Mouse (Mus musculus): ENCODE measurements around the gene Ifi211. TPM values are rescaled to one million over a fixed set of nuclear protein-coding genes. Genes with fewer than 3 reads are reported as not detected.
"Not testable (repeated sequence)": the region's sequence is repeated elsewhere in the genome, so short reads cannot be mapped to it uniquely, and the experiment has no call there.

Ifi211 gene
- polyA plus RNA-seq, 1 experiment from 2014 or later, result 0.19 TPM

GRCm38 (mm10) chr1:173887026-173887787 lies 25.6 kb downstream of the Ifi211 start:
- not testable (repeated sequence) for H3K27ac ChIP-seq (ENCODE audit: low read depth, low read length); H3K4me3 ChIP-seq (ENCODE audit: low read depth, low read length); ATAC-seq (ENCODE audit: low FRiP score); H3K4me1 ChIP-seq (ENCODE audit: control insufficient read depth, insufficient read depth, low read length); H3K36me3 ChIP-seq (ENCODE audit: control insufficient read depth, insufficient read depth, low read length); H3K27me3 ChIP-seq (ENCODE audit: control insufficient read depth, insufficient read depth, low read length); H3K4me2 ChIP-seq; H3K9me3 ChIP-seq (ENCODE audit: control insufficient read depth, low read length); H3K9ac ChIP-seq (ENCODE audit: low read length); DNase-seq (ENCODE audit: low spot score, missing footprints)
- no CpG with 5 or more reads among the region's 2 CpGs for WGBS

DNA sequence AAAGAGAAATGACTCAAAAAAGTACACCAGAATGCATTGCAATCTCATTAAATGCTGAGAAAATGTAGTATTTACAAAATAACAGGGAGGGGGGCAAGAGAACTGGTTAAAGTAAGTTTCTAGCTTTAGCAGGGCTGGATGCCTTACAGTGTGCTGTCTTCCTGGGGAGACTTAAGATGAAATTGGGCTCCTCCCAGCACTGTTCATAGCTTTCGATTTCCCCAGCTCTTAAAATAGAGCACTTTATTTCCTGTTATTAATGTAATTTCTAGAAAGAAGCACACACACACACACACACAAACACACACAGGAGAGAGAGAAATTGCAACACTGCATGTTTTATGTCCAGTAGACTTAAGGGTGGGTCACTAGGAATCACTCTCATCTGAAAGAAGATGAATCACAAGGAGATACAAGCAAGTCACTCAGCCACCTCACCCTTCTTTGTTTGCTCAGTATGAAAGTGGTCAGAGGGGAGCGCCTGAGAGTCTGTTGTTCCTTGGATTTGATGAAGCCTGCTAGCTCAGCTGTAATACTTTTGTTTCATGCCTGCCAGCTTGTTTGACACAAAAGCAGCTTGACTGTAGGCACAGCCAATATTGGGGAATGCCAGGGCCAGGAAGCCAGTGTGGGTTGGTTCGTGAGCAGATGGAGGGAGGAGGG lies 32.7 kb downstream of the Ifi211 start:
- not testable (repeated sequence) for H3K4me1 ChIP-seq (ENCODE audit: control insufficient read depth, insufficient read depth, low read length); H3K9ac ChIP-seq (ENCODE audit: low read length); H3K4me3 ChIP-seq (ENCODE audit: low read depth, low read length); ATAC-seq (ENCODE audit: low FRiP score); H3K9me3 ChIP-seq (ENCODE audit: control insufficient read depth, low read length); H3K4me2 ChIP-seq; H3K27ac ChIP-seq (ENCODE audit: low read depth, low read length); H3K36me3 ChIP-seq (ENCODE audit: control insufficient read depth, insufficient read depth, low read length); H3K27me3 ChIP-seq (ENCODE audit: control insufficient read depth, insufficient read depth, low read length); DNase-seq (ENCODE audit: low spot score, missing footprints)
- 59% methylated on average over 3 of the region's 3 CpGs for WGBS

- not testable (repeated sequence) for H3K27ac ChIP-seq (ENCODE audit: low read depth, low read length); ATAC-seq (ENCODE audit: low FRiP score); H3K36me3 ChIP-seq (ENCODE audit: control insufficient read depth, insufficient read depth, low read length); H3K4me1 ChIP-seq (ENCODE audit: control insufficient read depth, insufficient read depth, low read length); H3K27me3 ChIP-seq (ENCODE audit: control insufficient read depth, insufficient read depth, low read length); H3K9me3 ChIP-seq (ENCODE audit: control insufficient read depth, low read length); H3K9ac ChIP-seq (ENCODE audit: low read length); DNase-seq (ENCODE audit: low spot score, missing footprints); H3K4me2 ChIP-seq; H3K4me3 ChIP-seq (ENCODE audit: low read depth, low read length)
- WGBS, result 85% methylated on average over 5 of the region's 5 CpGs
These were observed 33.4 kb downstream of the Ifi211 start for GRCm38 (mm10) chr1:173879225-173879987.

DNA sequence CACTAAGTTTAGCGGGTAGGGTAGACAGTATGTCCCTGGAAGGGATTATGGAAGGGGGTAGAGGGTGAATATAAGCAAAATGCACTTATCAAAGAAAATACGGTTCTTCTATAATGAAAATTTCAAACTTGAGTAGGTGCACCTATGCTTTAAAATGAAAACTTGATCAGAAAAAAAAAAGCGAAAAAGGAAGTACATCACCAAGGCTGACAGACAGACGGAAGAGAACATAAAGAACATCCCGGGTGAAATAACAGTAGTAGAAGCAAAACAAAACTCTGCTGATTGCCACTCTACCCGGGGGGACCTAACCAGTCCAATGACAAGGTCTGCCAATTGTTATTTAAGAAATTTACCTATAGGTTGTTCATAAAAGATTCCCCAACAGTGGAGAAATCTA lies 34.6 kb downstream of the Ifi211 start:
- 90% methylated on average over 6 of the region's 6 CpGs for WGBS
- not testable (repeated sequence) for H3K27ac ChIP-seq (ENCODE audit: low read depth, low read length); DNase-seq (ENCODE audit: low spot score, missing footprints); H3K4me1 ChIP-seq (ENCODE audit: control insufficient read depth, insufficient read depth, low read length); H3K9me3 ChIP-seq (ENCODE audit: control insufficient read depth, low read length); ATAC-seq (ENCODE audit: low FRiP score); H3K36me3 ChIP-seq (ENCODE audit: control insufficient read depth, insufficient read depth, low read length); H3K4me2 ChIP-seq; H3K4me3 ChIP-seq (ENCODE audit: low read depth, low read length); H3K27me3 ChIP-seq (ENCODE audit: control insufficient read depth, insufficient read depth, low read length); H3K9ac ChIP-seq (ENCODE audit: low read length)

DNA sequence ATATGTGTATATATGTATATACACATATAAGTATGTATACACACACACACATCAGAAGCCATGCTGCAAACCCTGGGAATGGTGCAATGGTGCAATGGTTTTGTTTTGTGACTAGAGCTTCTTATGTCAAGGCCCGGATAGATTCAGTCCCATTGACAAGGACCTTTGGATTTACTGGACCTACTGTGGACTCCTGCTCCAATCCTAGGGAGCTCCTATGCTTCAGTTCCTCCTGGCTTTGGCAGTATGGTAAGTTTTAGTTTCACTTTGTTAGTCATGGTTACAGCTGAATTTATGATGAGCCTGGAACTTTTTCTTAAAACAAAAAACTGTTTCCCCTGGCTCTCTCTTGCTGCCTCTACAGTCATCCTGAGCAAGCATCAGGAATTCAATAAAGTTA lies 35.7 kb downstream of the Ifi211 start:
- not testable (repeated sequence) for H3K9ac ChIP-seq (ENCODE audit: low read length); H3K27me3 ChIP-seq (ENCODE audit: control insufficient read depth, insufficient read depth, low read length); ATAC-seq (ENCODE audit: low FRiP score); H3K4me2 ChIP-seq; H3K9me3 ChIP-seq (ENCODE audit: control insufficient read depth, low read length); DNase-seq (ENCODE audit: low spot score, missing footprints); H3K4me3 ChIP-seq (ENCODE audit: low read depth, low read length); H3K4me1 ChIP-seq (ENCODE audit: control insufficient read depth, insufficient read depth, low read length); H3K27ac ChIP-seq (ENCODE audit: low read depth, low read length); H3K36me3 ChIP-seq (ENCODE audit: control insufficient read depth, insufficient read depth, low read length)
- WGBS, result 71% methylated on average over 1 of the region's 1 CpGs

GRCm38 (mm10) chr1:173868586-173868985 lies 44.3 kb downstream of the Ifi211 start:
- not testable (repeated sequence) for H3K4me1 ChIP-seq (ENCODE audit: control insufficient read depth, insufficient read depth, low read length); H3K4me3 ChIP-seq (ENCODE audit: low read depth, low read length); H3K36me3 ChIP-seq (ENCODE audit: control insufficient read depth, insufficient read depth, low read length); H3K9ac ChIP-seq (ENCODE audit: low read length); ATAC-seq (ENCODE audit: low FRiP score); H3K27ac ChIP-seq (ENCODE audit: low read depth, low read length); H3K9me3 ChIP-seq (ENCODE audit: control insufficient read depth, low read length); H3K4me2 ChIP-seq; H3K27me3 ChIP-seq (ENCODE audit: control insufficient read depth, insufficient read depth, low read length); DNase-seq (ENCODE audit: low spot score, missing footprints)
- WGBS, result 81% methylated on average over 1 of the region's 1 CpGs

- Histone ChIP-seq H3K9ac (ENCODE audit: low read length) (no peak overlapping the region), H3K36me3 (ENCODE audit: control insufficient read depth, insufficient read depth, low read length) (no peaks in the 10 kb centered on the region), H3K27me3 (ENCODE audit: control insufficient read depth, insufficient read depth, low read length) (no peaks in the 10 kb centered on the region), H3K9me3 (ENCODE audit: control insufficient read depth, low read length) (no peaks in the 10 kb centered on the region), H3K4me2 (no peak overlapping the region), H3K4me3 (ENCODE audit: low read depth, low read length) (no peak overlapping the region), H3K4me1 (ENCODE audit: control insufficient read depth, insufficient read depth, low read length) (no peaks in the 10 kb centered on the region), H3K27ac (ENCODE audit: low read depth, low read length) (no peak overlapping the region)
- ATAC-seq (ENCODE audit: low FRiP score) (no peak), DNase-seq (ENCODE audit: low spot score, missing footprints) (no peak)
- WGBS, result 88% methylated on average over 12 of the region's 12 CpGs
These were observed 46.3 kb downstream of the Ifi211 start for GRCm38 (mm10) chr1:173866504-173866903.

DNA sequence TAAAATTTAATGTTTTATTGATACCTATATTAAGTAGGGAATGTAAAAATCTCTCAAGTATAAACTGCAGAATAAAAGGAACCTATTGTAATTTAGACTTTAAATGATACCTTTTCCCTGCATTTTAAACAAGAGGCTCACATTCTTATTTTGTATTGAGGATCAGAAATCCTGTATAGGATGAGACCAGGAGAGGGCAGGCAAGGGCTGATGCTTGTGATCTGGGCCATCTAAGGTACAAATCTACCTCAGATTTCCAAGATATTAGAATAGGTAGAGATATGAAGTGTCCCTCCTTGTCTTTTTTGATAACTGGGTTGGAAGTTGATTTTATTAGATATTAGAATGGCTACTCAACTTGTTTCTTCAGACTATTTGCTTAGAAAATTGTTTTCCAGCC lies 59.1 kb downstream of the Ifi211 start:
- not testable (repeated sequence) for H3K27me3 ChIP-seq (ENCODE audit: control insufficient read depth, insufficient read depth, low read length); ATAC-seq (ENCODE audit: low FRiP score); H3K9me3 ChIP-seq (ENCODE audit: control insufficient read depth, low read length)

DNA sequence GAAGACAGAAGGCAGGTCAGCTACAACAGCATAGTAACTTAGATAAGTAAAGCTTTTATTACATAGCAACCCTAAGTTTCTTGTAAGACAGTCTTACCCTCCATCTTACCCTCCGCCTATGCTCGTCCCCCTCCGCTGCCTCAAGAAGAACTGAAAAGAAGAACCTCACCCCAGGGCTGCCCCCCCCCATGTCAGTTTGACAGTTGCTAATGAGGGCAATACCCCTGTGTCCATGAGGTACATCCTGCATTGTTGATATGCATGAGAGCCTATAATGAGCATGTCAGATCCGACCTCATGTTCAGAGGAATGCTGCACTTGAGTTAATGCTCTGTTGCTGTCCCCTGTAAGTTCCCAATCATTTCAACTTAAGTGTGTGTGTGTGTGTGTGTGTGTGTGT lies 60.0 kb downstream of the Ifi211 start:
- H3K27me3 ChIP-seq (ENCODE audit: control insufficient read depth, insufficient read depth, low read length); H3K36me3 ChIP-seq (ENCODE audit: control insufficient read depth, insufficient read depth, low read length); H3K27ac ChIP-seq (ENCODE audit: low read depth, low read length); DNase-seq (ENCODE audit: low spot score, missing footprints); H3K4me2 ChIP-seq; H3K4me3 ChIP-seq (ENCODE audit: low read depth, low read length); H3K4me1 ChIP-seq (ENCODE audit: control insufficient read depth, insufficient read depth, low read length); H3K9ac ChIP-seq (ENCODE audit: low read length); H3K9me3 ChIP-seq (ENCODE audit: control insufficient read depth, low read length): not testable (repeated sequence)
- 0 out of 2 replicates have a peak, but pooled peaks have one; percentile 35 for ATAC-seq (ENCODE audit: low FRiP score)
- WGBS, result 62% methylated on average over 4 of the region's 4 CpGs

More for the DNA sequence above, 59.1 kb downstream of the Ifi211 start:
- H3K27ac ChIP-seq (ENCODE audit: low read depth, low read length); H3K9ac ChIP-seq (ENCODE audit: low read length); H3K4me2 ChIP-seq; DNase-seq (ENCODE audit: low spot score, missing footprints); H3K4me3 ChIP-seq (ENCODE audit: low read depth, low read length); H3K36me3 ChIP-seq (ENCODE audit: control insufficient read depth, insufficient read depth, low read length); H3K4me1 ChIP-seq (ENCODE audit: control insufficient read depth, insufficient read depth, low read length): not testable (repeated sequence)

Measured in midbrain, embryonic 11.5 days (tissue).